Mouse (Mus musculus) ES-E14 (cell line): ENCODE results near the gene Ddt.

Source experiments
- HCFC1 ChIP-seq: IDR thresholded peaks from 2 replicates; pipeline ENCODE4 v1.6.1; 2012; ENCODE audit warnings: low read length, inconsistent platforms, borderline replicate concordance; ENCODE audit not compliant: insufficient read depth
- MAFK ChIP-seq: IDR thresholded peaks from 2 replicates; pipeline ENCODE4 v1.6.1; 2014; ENCODE audit warnings: mild to moderate bottlenecking, low read depth, low read length, inconsistent platforms; ENCODE audit not compliant: insufficient read depth
- ZC3H11A ChIP-seq: IDR thresholded peaks from 2 replicates; pipeline ENCODE4 v1.6.1; 2012; ENCODE audit warnings: low read depth, mild to moderate bottlenecking, inconsistent platforms, low read length, borderline replicate concordance

GRCm38 (mm10) chr10:75819882-75820281, 46.7 kb upstream of the Ddt start:
- TF ChIP-seq MAFK: no peak
- no peak for TF ChIP-seq ZC3H11A
- TF ChIP-seq HCFC1: no peak
